Mouse (Mus musculus) frontal cortex, adult 2 months (tissue): ENCODE data around the gene Adrm1. TPM values are rescaled to one million over a fixed set of nuclear protein-coding genes. Genes with fewer than 3 reads are reported as not detected.
A peak's percentile ranks its signal among the peaks of the same experiment; 100 is the strongest.

Source experiments
- DNase-seq, 2 experiments: peaks; one replicate each; pipeline ENCODE4 v3.0.0; 2022; ENCODE audit warnings: low spot score in 1 of 2; ENCODE audit errors: extremely low spot score in 1 of 2
- polyA plus RNA-seq: library from polyadenylated mRNA; depleted of rRNA; stranded (reverse); fragments of >200 nt; gene quantifications from 2 replicates; pipeline ENCODE4 v1.2.3, GENCODE M21; 2012; rRNA removed

Adrm1 gene
- polyA plus RNA-seq, 1 experiment = 94.8 TPM

DNA sequence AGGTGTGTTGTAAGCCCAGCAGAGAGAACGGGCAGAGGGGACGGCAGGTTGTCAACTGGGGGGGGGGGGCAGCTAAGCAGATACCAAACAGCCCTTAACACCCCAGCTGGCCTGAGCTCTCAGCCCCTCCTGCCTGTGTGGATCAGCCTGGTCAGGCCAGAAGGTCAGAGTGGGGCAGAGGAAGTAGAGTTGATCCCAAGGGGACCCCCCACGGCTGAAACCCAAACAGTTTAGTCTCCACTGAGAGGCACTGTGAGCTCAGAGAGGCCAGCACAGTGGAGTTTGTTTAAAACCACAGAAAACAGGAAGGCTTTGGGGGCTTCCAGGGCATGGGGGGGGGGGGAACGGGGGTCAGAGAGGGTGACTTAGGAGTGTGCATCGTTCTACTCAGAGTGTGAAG, 45.6 kb downstream of the Adrm1 start:
- DNase-seq = no peak

DNA sequence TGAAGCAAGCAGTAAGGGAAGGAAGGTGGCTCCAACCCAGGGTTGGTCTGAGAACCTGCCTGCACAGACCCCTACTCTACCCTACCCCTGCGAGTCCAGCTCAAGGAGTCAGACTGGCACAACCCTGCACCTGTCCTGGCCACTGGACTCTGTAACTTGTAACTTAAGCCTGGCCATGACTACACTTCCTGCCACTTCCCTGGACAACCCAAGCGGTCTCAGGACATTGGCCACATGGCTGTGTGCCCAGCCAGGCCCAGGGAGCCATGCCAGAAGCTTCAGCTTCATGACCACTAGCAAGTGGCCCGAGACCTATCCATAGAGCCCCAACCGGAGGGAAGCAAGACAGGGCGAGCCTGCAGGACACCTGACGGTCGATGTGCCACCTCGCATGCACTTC, 46.3 kb downstream of the Adrm1 start:
- peak in 1 of 2 experiments; percentile 47 for DNase-seq

DNA sequence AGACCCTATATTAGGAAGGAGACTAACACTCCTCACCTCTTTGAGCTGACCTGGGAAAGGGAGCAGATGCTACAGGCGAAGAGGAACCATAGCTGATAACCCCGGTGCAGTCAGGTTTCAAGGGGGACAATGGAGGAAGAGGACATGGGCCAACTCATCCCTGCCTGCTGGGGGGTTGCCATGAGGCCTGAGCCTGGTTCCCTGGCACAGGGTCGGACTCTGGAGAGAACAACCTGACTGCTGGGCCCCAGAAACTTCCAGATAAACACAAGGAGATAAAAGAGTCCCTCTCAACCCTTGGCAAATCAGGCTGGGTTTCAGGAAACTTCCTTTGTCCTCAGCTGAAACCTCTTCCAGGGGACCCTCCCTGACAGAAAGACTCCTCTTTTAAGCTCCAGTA, 47.0 kb downstream of the Adrm1 start:
- no peak for DNase-seq

DNA sequence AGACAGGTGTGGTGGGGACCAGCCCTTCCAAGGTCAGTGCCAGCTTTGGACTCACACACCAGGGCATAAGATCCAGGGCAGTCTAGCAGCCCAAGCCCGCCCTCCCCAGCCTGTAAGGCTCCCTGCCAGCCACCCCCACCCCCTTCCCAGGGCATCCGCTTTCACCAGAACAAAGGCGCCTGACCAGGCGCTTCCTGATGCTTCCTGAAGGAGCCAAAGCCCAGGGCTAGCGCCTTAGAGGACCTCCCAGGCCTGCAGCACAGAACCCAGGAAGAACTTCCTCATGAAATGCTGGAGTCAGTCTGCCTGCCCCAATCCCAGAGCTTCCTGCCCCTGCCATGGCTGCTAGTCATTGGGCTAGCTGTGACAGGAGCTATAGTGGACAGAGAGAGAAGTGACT, 47.4 kb downstream of the Adrm1 start:
- no peak for DNase-seq

DNA sequence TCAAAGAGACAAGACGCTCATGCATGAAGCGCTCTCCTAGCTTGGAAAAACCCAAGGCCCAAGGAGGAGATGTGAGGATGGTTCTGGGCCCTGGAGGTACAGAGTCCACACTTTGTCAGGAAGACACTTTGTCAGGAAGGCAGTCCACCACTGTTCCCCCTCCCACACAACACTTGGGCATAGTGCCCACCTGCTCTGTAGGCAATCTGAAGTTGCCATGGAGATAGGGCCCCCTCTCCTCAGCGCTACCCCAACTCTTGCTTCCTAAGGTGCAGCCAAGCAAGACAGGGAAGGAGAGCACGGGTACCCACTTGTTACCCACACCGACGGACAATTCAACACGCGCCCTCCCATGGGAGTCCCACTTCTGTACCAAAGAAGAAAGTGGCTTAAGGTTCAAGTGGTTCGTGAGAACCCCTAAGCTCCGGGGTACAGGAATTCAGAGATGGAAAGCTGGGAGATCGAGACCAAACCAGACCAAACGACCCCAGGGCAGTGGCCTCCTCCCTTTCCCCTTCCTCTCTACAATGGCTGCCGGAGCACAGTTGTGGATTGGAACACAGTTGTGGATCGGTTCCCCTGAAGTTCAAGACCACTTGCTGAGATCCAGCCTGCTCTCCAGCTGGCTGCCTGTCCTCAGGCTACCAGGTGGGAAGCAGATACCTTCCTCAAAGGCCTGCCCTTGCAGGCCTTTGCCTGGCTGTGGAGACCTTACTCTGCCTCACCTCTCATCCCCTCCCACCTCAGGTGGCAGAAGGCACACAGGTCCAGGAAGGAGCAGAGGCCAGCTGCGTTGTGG, 48.1 kb downstream of the Adrm1 start:
- no peak for DNase-seq

DNA sequence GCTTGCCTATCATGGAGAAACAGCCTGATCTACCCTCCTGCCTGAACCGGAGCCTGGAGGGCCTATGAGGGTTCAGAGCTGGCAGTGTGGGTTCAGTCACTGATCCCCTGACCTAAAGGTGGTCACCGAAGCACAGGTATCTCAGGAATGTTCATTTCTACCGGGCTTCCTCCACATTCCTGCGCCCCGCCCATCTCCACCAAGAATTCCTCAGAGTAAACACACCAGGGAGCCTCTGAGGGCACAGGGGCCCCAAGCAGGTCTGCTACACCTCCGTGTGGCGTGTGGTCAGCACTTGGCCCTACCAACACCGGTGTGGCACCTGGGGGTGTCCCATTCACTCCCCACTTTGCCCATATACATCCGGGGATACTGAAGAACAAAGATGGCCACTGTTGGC, 48.9 kb downstream of the Adrm1 start:
- DNase-seq = no peak

DNA sequence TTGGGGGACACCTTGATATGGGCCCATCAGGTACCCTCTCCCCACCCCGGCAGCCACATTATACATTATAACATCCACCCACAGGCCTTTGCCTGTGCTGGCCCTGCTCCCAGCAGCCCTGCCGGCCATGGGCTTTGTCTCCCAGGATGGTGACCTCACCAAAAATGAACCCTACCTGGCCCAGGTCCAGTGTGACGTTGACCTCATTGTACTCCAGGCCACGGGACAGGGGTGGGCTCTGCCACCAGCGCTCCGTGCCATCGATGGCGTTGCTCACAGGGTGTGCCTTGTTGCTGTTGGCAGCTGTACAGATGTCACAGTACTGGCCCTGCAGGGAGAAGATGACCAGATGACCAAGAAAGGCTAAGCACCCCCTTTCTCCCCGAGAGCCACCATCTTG, 49.8 kb downstream of the Adrm1 start:
- no peak for DNase-seq

DNA sequence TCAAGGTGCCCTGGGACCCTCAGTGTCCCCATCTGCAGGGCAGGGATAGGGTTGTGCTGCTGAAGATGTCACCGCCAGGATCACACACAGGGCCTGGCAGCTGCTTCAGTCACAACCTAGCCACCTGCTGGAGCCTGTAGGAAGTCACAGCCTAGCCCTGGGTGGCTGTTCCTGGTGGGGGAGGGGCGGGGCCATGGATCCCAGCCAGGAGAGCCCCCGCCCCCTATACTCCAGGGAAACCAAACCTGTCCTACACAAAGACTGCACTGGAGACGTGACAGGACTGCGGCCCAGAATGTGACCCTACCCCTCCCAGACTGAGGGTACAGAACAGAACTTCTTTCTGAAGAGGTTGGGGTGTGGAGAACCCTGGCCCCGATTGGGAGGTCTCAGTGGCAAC, 51.0 kb downstream of the Adrm1 start:
- DNase-seq = no peak

DNA sequence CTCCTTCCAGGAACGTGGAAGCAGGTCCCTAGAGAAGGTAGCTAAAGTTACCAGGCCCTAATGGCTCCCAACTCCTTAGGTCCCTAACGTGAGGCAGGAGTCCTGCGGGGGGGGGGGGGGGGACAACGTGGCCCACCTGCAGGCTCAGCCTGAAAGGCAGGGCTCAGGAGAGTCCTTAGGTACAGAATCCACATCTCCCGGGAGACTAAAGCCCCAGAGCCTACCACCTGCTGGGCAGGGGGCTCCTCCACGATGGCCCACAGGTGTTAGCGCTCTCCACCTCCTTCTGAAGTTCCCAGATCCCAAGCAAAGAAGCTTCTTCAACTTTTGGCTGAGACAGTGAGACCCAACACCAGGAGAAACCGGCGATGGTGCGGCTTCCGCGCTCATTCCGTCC, 53.4 kb downstream of the Adrm1 start:
- DNase-seq = no peak

DNA sequence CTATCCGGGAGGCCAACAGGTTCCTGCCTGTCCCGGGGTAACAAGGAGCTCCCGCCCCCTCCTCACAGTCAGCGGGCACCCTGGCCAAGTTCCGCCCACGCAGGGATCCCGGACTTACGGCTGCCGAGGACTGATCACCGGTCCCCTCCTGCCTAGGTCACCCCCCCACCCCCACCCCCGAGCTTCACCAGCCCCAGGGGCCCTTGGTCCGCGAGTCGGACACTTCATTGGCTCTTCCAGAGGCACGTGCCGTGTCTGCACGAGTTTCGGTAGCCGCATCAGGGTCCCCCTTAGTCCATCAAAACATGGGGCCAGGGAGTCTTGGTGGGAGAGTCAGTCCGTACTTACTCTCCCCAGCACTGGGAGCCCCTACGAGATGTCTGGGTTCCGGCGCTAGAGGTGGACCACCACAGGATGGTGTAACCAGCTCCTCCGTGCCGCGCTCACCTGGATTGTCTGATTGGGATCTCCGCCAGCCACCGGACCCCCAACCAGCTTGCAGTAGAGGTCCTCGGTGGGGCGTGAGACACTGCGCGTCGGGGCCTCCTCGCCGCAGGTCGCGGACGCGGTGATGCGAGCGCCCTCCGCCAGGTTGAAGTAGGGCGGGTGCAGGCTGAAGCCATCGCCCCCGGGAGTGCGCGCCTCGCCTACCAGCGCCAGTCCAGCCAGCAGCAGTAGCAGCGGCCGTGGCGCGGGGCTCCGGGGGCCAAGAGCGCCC, 53.9 kb downstream of the Adrm1 start:
- no peak for DNase-seq

Other genes with a start within 250 kb of the Adrm1 start
- gene Taf4, start 194.8 kb upstream of the Adrm1 start, polyA plus RNA-seq = 14.1 and 15.1 TPM in 2 replicates
- gene Lsm14b, start 146.5 kb upstream of the Adrm1 start, polyA plus RNA-seq = 85.2 and 88.4 TPM in 2 replicates
- gene Psma7, start 129.1 kb upstream of the Adrm1 start, polyA plus RNA-seq = 200 and 230 TPM in 2 replicates
- 35.2 and 35.5 TPM in 2 replicates for gene Ss18l1, start 129.0 kb upstream of the Adrm1 start, polyA plus RNA-seq
- gene Mtg2, start 100.9 kb upstream of the Adrm1 start, polyA plus RNA-seq = 28.8 and 31.5 TPM in 2 replicates
- gene Hrh3, start 67.0 kb upstream of the Adrm1 start, polyA plus RNA-seq = 95.6 and 98.2 TPM in 2 replicates
- gene Osbpl2, start 52.2 kb upstream of the Adrm1 start, polyA plus RNA-seq = 48.7 and 51.3 TPM in 2 replicates
- gene Lama5, start 54.4 kb downstream of the Adrm1 start, polyA plus RNA-seq = 15.9 TPM in 2 replicates
- gene Rps21, start 85.9 kb downstream of the Adrm1 start, polyA plus RNA-seq = 1,869 and 1,955 TPM in 2 replicates
- gene Cables2, start 102.0 kb downstream of the Adrm1 start, polyA plus RNA-seq = 31.1 and 33.3 TPM in 2 replicates
- gene Rbbp8nl, start 118.4 kb downstream of the Adrm1 start, polyA plus RNA-seq = 0.04 TPM in 1 of 2 replicates, not detected in the other
- gene Gata5, start 163.2 kb downstream of the Adrm1 start, polyA plus RNA-seq = not detected in 2 replicates